12 mouse cellular contexts compared by ENCODE assay signal in genomic region chr5:111652472-111652871, GRCm38 (mm10).
"Had no signal": no experiment of that assay in that cellular context is flagged by ENCODE, and none has a peak within 500 bp of the region (broad histone marks: within the 10 kb centered on the region; RNA-seq: fewer than 3 reads in every experiment).

No protein-coding gene starts in this region.

- H3K27me3 ChIP-seq: neural tube, embryonic 15.5 days had no signal

- H3K27ac ChIP-seq: layer of hippocampus, adult 2 months; limb, embryonic 12.5 days; liver, embryonic 14.5 days; neural tube, embryonic 15.5 days had no signal

- H3K36me3 ChIP-seq: limb, embryonic 12.5 days; neural tube, embryonic 15.5 days had no signal

- H3K9ac ChIP-seq: limb, embryonic 12.5 days; liver, embryonic 14.5 days; neural tube, embryonic 15.5 days had no signal

- DNase-seq: kidney, adult 9 months; kidney, postnatal 10 days; kidney, postnatal 4 days; liver; lung, adult 18-20 months; thymus, adult 18-20 months; thymus, postnatal 14 days had no signal

- H3K9me3 ChIP-seq: limb, embryonic 12.5 days; neural tube, embryonic 15.5 days had no signal

- H3K4me3 ChIP-seq: layer of hippocampus, adult 2 months; limb, embryonic 12.5 days; myocyte; neural tube, embryonic 15.5 days had no signal

- H3K4me2 ChIP-seq: limb, embryonic 12.5 days; neural tube, embryonic 15.5 days had no signal
